Mouse (Mus musculus) CD8-positive naive resting alpha-beta T cell, adult 2 months (primary cell): Measurements from ENCODE around the gene Riok2.

Experiments used
- DNase-seq, 2 experiments: peaks; one replicate each; pipeline ENCODE4 v3.0.0; 2022; ENCODE audit warnings: low read depth in 2 of 2, low spot score in 2 of 2

Gene Riok2

DNA sequence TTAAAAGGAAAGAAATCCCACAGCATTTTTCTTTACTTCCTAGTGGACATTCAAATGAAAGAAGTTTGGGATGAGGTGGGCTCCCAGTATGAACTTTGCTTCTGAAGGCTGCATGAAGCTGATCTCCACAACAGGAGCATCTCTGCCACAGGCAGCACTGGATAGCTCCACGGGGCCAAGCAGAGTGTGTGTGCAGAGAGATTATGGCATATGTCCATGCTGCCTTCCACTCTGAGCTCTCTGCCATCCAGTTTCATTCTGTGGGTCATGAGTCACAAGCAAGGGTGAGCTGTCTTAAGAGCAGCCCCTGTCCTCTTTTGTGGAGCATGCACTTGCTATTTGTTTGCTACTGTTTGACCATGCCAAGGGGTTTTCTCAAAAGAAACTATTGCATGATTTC, 31.5 kb downstream of the Riok2 start:
- DNase-seq = no peak

DNA sequence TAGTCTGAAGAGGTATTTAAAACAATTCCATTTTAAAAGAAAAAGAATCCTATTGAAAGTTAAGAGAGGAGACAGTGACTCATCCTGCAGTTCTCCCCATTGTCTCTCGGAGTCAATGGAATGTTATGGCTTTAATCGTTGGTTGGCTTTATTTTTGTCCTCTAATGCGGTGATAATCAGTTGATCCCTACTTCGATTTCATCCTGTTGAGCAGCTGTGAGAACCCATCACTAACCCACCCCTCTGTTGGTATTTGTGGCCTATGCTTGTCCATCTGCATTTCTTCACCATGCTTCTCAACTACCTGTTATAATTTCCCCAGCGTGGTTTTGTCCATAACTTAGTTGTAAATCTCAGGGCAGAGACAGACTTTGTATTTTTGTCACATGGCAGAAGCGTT, 34.0 kb downstream of the Riok2 start:
- no peak for DNase-seq

DNA sequence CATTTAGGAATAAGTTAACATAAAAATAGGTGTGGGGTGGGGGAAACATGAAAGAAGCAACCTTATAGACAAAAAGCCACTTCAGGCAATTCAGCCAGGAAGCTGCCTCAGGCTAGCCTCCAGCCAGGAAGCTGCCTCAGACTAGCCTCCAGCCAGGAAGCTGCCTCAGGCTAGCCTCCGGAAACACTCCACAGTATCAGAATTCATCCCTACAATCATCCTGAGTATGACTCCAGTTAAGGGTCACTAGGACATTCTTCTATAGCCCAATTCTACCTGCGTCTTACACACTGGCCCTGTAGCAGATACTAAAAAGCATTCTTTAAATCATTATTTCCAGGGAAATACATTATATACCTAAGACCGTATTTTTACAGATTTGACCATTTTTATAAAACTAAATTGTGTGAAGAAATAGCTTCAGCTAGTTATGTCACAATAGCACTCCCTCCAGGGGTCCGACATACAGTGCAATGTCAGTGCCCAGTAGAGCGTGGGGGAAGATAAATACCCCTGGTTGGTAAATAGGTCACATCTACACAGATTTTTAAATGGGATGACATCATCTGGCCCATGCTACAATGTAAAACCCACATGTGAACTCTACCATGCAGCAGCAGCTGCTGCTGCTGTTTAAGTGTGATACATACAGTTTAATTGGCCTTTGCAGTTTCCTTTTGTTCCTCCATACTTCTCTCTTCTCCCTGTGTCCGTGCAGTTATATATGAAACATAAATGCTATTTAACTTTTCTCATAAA, 34.8 kb downstream of the Riok2 start:
- DNase-seq = no peak

DNA sequence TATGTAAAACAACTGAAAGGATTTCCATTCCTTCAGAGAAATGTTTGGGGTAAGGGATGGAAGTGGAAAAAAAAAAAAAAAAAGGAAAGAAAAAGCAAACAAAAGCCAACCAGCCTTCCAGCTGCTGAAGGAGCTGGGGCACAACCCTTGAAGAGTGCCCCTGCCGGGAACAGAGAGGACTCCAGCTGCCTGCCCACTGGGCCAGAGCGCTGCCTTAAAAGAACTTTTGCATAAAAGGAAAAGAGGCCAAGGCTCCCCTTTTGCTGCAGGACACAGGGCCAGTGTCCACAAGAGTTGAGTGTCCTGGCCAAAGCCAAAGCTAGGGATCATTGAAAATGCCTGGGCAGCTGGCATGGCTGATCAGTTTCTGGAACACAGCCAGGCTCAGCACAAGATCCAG, 35.5 kb downstream of the Riok2 start:
- no peak for DNase-seq

- no peak for DNase-seq
Measured at GRCm38 (mm10) chr17:17411443-17411842, 37.3 kb downstream of the Riok2 start.

GRCm38 (mm10) chr17:17412176-17412575, 38.1 kb downstream of the Riok2 start:
- DNase-seq = no peak

DNA sequence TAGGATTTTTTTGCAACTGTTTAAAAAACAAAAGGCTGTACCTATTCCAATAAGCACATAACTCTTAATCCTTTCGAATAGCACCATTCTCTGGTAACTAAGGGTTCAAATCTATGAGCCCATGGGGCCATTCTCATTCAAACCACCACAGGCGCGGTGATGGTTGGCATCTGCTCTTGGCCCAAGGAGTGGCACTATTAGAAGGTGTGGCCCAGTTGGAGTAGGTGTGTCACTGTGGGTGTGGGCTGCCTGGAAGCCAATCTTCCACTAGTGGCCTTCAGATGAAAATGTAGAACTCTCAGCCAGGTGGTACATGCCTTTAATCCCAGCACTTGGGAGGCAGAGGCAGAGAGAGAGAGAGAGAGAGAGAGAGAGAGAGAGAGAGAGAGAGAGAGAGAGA, 40.1 kb downstream of the Riok2 start:
- no peak for DNase-seq

DNA sequence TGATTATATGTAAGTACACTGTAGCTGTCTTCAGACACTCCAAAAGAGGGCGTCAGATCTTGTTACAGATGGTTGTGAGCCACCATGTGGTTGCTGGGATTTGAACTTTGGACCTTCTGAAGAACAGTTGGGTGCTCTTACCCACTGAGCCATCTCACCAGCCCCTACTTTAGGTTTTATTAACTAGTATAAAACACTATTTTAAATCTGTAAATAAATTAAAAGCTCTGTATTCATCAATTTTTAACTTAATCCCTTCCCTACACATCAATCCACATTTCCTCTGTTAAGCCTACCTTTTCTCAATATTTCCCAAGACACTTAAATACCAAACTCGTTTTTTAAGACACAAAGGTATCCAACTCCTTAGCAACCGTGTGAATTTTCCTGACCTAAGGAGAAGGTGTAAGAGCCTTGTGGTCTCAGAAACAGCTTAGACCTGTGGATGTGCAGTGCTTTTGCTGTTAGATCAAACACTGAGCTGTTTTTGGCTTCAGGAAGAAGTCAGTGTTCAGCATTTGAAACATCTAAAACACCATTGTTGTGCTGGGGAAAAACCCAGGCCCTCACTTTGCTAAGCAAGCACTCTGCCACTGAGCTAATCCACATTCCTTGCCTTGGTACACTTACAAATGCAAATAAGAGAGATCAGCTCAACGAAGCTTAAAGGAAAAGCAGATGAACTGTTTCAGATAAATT, 50.6 kb downstream of the Riok2 start:
- DNase-seq = no peak

DNA sequence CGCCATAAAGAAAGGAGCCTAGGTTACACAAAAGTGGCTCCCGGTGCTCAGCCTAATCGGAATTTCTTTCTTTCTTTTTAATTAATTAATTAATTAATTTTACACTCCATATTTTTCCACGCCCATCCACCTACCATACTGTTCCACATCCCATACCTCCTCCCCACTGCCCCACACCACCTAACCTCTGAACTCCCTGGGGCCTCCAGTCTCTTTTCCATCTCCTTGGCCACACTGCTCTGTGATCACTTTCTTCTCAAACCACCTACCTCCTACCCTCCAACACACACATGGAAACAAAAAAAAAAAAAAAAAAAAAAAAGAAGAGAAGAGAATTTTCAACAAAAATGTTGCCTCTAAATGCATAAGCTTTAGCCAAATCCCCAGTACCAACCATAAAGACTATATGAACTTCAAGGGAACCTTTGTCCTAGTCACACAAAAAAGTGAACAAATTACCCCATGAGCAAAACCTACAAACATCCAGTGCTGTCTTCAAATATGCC, 51.3 kb downstream of the Riok2 start:
- DNase-seq = no peak

DNA sequence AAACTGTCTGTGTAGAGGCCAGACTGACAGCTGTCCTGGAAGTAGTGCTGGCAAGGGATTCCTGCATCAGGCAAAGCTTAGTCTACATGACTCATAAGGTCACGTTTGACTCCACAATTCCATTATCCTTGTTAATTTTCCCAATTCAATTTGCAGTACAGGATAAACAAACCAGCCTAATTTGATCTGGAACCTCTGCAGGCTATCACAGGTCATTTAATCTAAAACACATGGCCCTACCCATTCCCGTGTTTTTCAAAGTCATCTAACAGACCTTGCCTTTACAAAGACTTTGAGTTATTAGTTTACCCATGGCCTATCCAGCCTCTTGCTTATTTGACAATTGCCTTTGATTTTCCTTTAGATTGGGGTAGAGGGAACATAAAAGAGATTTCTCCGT, 51.8 kb downstream of the Riok2 start:
- no peak for DNase-seq

- DNase-seq = no peak
Measured at GRCm38 (mm10) chr17:17428888-17429287, 54.8 kb downstream of the Riok2 start.

GRCm38 (mm10) chr17:17433679-17434078, 59.6 kb downstream of the Riok2 start:
- no peak for DNase-seq

GRCm38 (mm10) chr17:17438576-17439191, 64.6 kb downstream of the Riok2 start:
- no peak for DNase-seq

DNA sequence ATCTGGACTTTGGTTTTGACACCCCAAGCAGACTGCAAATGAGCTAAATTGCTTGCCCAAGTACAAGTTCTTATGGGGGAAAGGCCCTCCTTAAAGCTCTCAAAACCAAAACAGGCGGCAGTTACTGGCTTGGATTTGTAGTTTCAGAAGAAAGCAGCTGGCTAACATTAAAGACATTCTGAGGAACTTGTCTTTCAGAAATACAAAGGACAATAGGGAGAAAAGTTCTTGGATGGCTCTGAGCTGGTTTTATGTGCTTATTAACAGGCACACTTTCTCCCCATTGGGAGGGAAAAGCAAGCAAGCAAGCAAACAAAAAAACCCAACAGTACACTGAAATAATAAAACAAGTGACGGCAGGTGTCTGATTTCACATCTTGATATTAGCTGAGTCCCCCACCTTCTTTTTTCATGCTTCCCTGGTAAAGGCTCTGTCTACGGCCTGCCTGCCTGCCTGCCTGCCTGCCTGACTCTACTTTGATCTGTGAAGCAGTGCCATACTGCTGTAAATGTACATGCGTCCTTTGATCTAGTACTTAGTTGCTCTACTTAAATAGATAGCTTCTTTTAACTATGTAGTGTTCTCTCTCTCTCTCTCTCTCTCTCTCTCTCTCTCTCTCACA, 67.9 kb downstream of the Riok2 start:
- DNase-seq = peak in 1 of 2 experiments; percentile 8

DNA sequence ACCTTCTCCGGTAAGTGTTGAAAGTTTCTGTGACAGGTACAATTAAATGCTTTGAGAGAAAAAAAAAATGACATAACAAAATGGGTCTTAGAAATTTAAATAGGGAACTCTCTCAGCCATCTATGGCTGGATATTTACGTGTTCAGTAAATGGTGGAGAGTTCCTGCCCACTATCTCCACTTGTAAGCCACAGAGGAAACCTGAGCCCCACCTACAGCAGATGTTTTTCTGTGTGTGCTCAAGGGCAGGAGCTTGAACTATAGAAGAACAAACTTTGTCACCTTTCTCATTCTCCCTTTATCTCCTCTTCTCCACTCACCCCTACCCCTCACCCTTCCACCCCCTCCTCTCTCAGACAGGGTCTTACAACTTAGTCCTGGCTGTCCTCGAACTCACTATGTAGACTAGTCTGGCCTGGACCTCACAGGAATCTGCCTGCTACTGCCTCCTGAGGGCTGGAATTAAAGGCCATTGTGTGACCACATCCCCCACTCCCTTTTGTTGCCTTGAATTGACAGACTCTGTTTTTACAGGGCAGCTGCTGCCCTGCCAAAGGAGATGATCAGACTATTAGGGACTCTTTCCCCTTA, 70.3 kb downstream of the Riok2 start:
- peak in 1 of 2 experiments; percentile 29 for DNase-seq
